Mouse (Mus musculus) yolk sac, embryonic 10.5 days (tissue): Measurements from ENCODE around the gene Lcn10.
"Not testable (repeated sequence)": the region's sequence is repeated elsewhere in the genome, so short reads cannot be mapped to it uniquely, and the experiment has no call there.

Source experiments
- DNase-seq: peaks from one replicate; pipeline ENCODE4 v3.0.0-alpha.2; 2017; ENCODE audit warnings: low spot score

The Lcn10 gene

GRCm38 (mm10) chr2:25682426-25682825, at the start of gene Lcn10:
Lcn10 (plus strand) TSS chr2:25682726.
- no peak for DNase-seq

- DNase-seq, result no peak
Observed at GRCm38 (mm10) chr2:25633616-25634015, 48.9 kb upstream of the Lcn10 start.

- DNase-seq, result no peak
Observed at GRCm38 (mm10) chr2:25634046-25634445, 48.5 kb upstream of the Lcn10 start.

GRCm38 (mm10) chr2:25639890-25640289, 42.6 kb upstream of the Lcn10 start:
- no peak for DNase-seq

- no peak for DNase-seq
Observed at GRCm38 (mm10) chr2:25652902-25653301, 29.6 kb upstream of the Lcn10 start, which contains the start of gene Lcn8. Lcn8 (plus strand) TSS chr2:25653120.

- no peak for DNase-seq
Observed at GRCm38 (mm10) chr2:25654502-25654901, 28.0 kb upstream of the Lcn10 start.

- no peak for DNase-seq
Observed at GRCm38 (mm10) chr2:25656691-25657090, 25.8 kb upstream of the Lcn10 start.

- no peak for DNase-seq
Observed at GRCm38 (mm10) chr2:25657246-25657645, 25.3 kb upstream of the Lcn10 start.

GRCm38 (mm10) chr2:25657652-25658051, 24.9 kb upstream of the Lcn10 start, which contains the start of gene Lcn5:
Lcn5 (plus strand) TSS chr2:25657952.
- no peak for DNase-seq

- no peak for DNase-seq
Observed at GRCm38 (mm10) chr2:25660279-25660678, 22.2 kb upstream of the Lcn10 start.

- DNase-seq, result no peak
Observed at GRCm38 (mm10) chr2:25661245-25661970, 21.1 kb upstream of the Lcn10 start.

- DNase-seq, result no peak
Observed at GRCm38 (mm10) chr2:25663511-25663910, 19.0 kb upstream of the Lcn10 start.

GRCm38 (mm10) chr2:25664125-25664524, 18.4 kb upstream of the Lcn10 start:
- no peak for DNase-seq

- no peak for DNase-seq
Observed at GRCm38 (mm10) chr2:25666516-25666915, 16.0 kb upstream of the Lcn10 start.

- DNase-seq, result no peak
Observed at GRCm38 (mm10) chr2:25676486-25676885, 6.0 kb upstream of the Lcn10 start, which contains the start of gene Lcn6. Lcn6 (plus strand) TSS chr2:25676786.

GRCm38 (mm10) chr2:25679559-25679958, 3.0 kb upstream of the Lcn10 start:
- no peak for DNase-seq

GRCm38 (mm10) chr2:25686941-25687340, 4.4 kb downstream of the Lcn10 start:
- DNase-seq, result no peak

GRCm38 (mm10) chr2:25694605-25695004, 12.1 kb downstream of the Lcn10 start:
- no peak for DNase-seq

- DNase-seq, result no peak
Observed at GRCm38 (mm10) chr2:25696951-25697350, 14.4 kb downstream of the Lcn10 start.

- no peak for DNase-seq
Observed at GRCm38 (mm10) chr2:25698696-25699095, 16.2 kb downstream of the Lcn10 start.

- not testable (repeated sequence) for DNase-seq
Observed at GRCm38 (mm10) chr2:25699743-25700142, 17.2 kb downstream of the Lcn10 start, which contains the start of gene Obp2a. Obp2a (plus strand) TSS chr2:25700043.

- DNase-seq, result no peak
Observed at GRCm38 (mm10) chr2:25701001-25701400, 18.5 kb downstream of the Lcn10 start.

- DNase-seq, result no peak
Observed at GRCm38 (mm10) chr2:25703706-25704105, 21.2 kb downstream of the Lcn10 start.
